8 mouse cellular contexts compared by ENCODE assay signal in the genomic region with DNA sequence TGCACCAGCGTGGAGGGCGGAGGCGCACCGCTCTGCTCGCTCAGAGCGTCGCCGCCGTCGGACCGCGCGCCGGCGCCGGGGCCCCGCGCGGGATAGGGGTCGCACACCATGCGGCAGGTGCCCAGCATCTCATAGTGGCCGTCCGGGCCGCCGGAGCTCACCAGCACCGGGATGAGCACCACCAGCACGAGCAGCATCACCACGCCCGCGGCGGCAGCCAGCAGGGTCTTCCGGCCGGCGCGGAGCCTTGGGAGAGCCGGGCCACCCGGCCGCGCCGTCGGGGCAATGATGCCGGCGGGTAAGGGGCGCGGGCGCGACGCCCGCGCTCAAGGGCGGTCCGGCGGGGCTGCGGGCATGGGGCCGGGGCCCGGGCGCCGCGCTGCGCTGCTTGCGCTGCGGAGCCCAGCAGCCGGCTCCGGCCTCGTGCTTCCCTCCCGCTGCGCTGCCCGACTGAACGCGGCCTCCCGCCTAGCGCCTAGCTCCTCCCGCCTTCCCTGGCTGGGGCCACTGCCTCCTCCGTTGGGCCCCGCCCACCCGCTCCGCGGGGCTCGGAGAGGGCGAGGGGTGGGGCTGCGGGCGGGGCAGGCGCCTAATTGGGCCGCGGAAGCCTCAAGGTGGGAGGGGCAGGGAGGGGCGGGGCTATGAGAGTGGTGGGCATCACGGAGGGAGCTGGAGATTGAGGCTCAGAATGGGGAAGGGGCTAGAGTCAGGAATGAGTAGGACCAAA. TPM values are rescaled to one million over a fixed set of nuclear protein-coding genes. Genes with fewer than 3 reads are reported as not detected.
DNase-seq lines count a peak whose midpoint lies in the region; ATAC-seq lines count a peak whose summit lies in the region.

A gene (minus strand): TSS at position 424 of the 727 bp plus-strand sequence.

- peak; percentile 90 for DNase-seq in R1 (ENCODE audit: low read depth, low spot score)
- DNase-seq in cerebellum, postnatal 14 days: peak; percentile 79
- DNase-seq in frontal cortex, postnatal 36 days (ENCODE audit: low spot score in 2 of 2): peak; percentile 44 to 49
- DNase-seq in layer of hippocampus, postnatal 25 days (ENCODE audit: extremely low spot score in 1 of 2, low spot score in 1 of 2): peak in 1 of 2 experiments; percentile 51
- peak; percentile 91 for DNase-seq in lung, postnatal 10 days
- peak; percentile 73 for DNase-seq in ovary, postnatal 14 days (ENCODE audit: low spot score)
- peak; percentile 60 to 68 for DNase-seq in thymus, postnatal 10 days (ENCODE audit: low spot score in 2 of 2)

- H3K36me3 ChIP-seq in hindbrain, embryonic 13.5 days: no peaks in the 10 kb centered on the region

- peak within 1 kb of the TSS; percentile 44 for H3K4me3 ChIP-seq in hindbrain, embryonic 13.5 days

- peak; percentile 40 for ATAC-seq in hindbrain, embryonic 13.5 days (ENCODE audit: low FRiP score)

- H3K4me2 ChIP-seq in hindbrain, embryonic 13.5 days: peak within 1 kb of the TSS; percentile 61

- no peak within 1 kb of the TSS for H3K27ac ChIP-seq in hindbrain, embryonic 13.5 days

- H3K27me3 ChIP-seq in hindbrain, embryonic 13.5 days: peaks cover 93% of the 10 kb centered on the region

- H3K9ac ChIP-seq in hindbrain, embryonic 13.5 days: peak within 1 kb of the TSS; percentile 64

- no peaks in the 10 kb centered on the region for H3K9me3 ChIP-seq in hindbrain, embryonic 13.5 days

- H3K4me1 ChIP-seq in hindbrain, embryonic 13.5 days (replicated peaks): peaks cover 49% of the 10 kb centered on the region

- WGBS in hindbrain, embryonic 13.5 days: under 1% methylated on average over 81 of the region's 87 CpGs

RNA-seq across cellular contexts. Expression of the gene that starts here (rescaled TPM):
- 5.2 and 5.7 TPM in 2 replicates for polyA plus RNA-seq in hindbrain, embryonic 13.5 days (2015; fragmentation: Nextera tagmentation; extraction: Ambion mirVana)
- total RNA-seq in layer of hippocampus, postnatal 25 days (2021): 10 to 100 TPM; 20.7 to 24.6 TPM
